Mouse (Mus musculus) megakaryocyte, embryonic 14.5 days (primary cell): Measurements from ENCODE around the gene Gm5930.
"Not testable (repeated sequence)": the region's sequence is repeated elsewhere in the genome, so short reads cannot be mapped to it uniquely, and the experiment has no call there.

Experiments used
- FLI1 ChIP-seq: IDR thresholded peaks from 2 replicates; pipeline ENCODE4 v1.6.1; 2012; ENCODE audit warnings: low read length, inconsistent platforms, mixed read lengths
- GATA1 ChIP-seq: IDR thresholded peaks from 3 replicates; pipeline ENCODE4 v1.6.1; 2012; ENCODE audit warnings: mixed read lengths, low read length, inconsistent platforms, borderline replicate concordance

DNA sequence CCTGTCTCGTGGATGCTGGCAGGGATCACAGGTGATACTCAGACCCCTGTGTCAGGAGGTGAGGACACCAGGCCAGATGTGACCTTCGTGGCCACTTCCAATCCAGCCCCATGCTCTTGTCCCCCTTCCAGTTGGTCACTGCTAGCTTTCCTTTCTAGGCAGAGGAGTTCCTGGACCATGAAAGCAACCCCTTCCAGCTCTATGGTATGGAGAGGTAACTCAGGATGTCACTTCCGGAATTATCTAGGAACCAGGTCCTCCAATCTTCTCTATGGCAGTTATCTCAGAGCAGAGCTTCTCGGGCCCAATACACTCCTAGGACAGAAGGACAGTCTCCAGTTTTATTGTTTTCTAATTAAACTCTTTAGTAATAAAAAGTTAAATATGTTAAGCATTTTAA lies 26.3 kb downstream of the Gm5930 start:
- not testable (repeated sequence) for TF ChIP-seq GATA1, FLI1
